Comparison of ENCODE assay signal across 12 mouse cellular contexts in genomic region chr16:92348941-92349340, GRCm38 (mm10). TPM values are rescaled to one million over a fixed set of nuclear protein-coding genes. Genes with fewer than 3 reads are reported as not detected.
DNase-seq lines count a peak whose midpoint lies in the region; ATAC-seq and TF ChIP-seq lines count a peak whose summit lies in the region.
"Had no signal": no experiment of that assay in that cellular context is flagged by ENCODE, and none has a peak within 500 bp of the region (broad histone marks: within the 10 kb centered on the region; RNA-seq: fewer than 3 reads in every experiment).

No protein-coding gene starts in this region.

- H3K79me2 ChIP-seq in C2C12 (ENCODE audit: control insufficient read depth, insufficient read depth) = no peaks in the 10 kb centered on the region

- H3K27me3 ChIP-seq in C2C12 (ENCODE audit: control insufficient read depth, insufficient read depth, insufficient read length) = no peaks in the 10 kb centered on the region
- no peaks in the 10 kb centered on the region for H3K27me3 ChIP-seq in hindbrain, postnatal 0 days (ENCODE audit: insufficient read depth, low read length)
- H3K27me3 ChIP-seq: neural tube, embryonic 13.5 days had no signal

- H3K27ac ChIP-seq in hindbrain, postnatal 0 days = no peak overlapping the region
- H3K27ac ChIP-seq: limb, embryonic 13.5 days; neural tube, embryonic 13.5 days had no signal

- H3K4me3 ChIP-seq in C2C12 (ENCODE audit: insufficient read depth, poor library complexity, severe bottlenecking) = no peak overlapping the region
- H3K4me3 ChIP-seq in hindbrain, postnatal 0 days (ENCODE audit: low read length) = no peak overlapping the region
- H3K4me3 ChIP-seq: limb, embryonic 13.5 days; neural tube, embryonic 13.5 days had no signal

- H3K4me1 ChIP-seq in hindbrain, postnatal 0 days (ENCODE audit: insufficient read depth, low read length) = no peaks in the 10 kb centered on the region; the same call in 1 of the 2 replicates

- H3K4me2 ChIP-seq in hindbrain, postnatal 0 days (ENCODE audit: low read depth, low read length) = 0 out of 2 replicates have a peak overlapping the region, but pooled peaks have one; percentile 8
- H3K4me2 ChIP-seq: limb, embryonic 13.5 days; neural tube, embryonic 13.5 days had no signal

- H3K9ac ChIP-seq in hindbrain, postnatal 0 days (replicated peaks; ENCODE audit: low read length) = no peak overlapping the region
- H3K9ac ChIP-seq: limb, embryonic 13.5 days; neural tube, embryonic 13.5 days had no signal

- H3K36me3 ChIP-seq in C2C12 (ENCODE audit: control insufficient read depth, insufficient read depth) = no peaks in the 10 kb centered on the region
- H3K36me3 ChIP-seq in hindbrain, postnatal 0 days (ENCODE audit: insufficient read depth, low read length) = no peaks in the 10 kb centered on the region
- H3K36me3 ChIP-seq: G1E; limb, embryonic 13.5 days; neural tube, embryonic 13.5 days had no signal

- no peak overlapping the region for H3ac ChIP-seq in C2C12 (ENCODE audit: control insufficient read depth, insufficient read length, low read depth)

- no peaks in the 10 kb centered on the region for H3K9me3 ChIP-seq in hindbrain, postnatal 0 days (ENCODE audit: low read length)
- H3K9me3 ChIP-seq: G1E; limb, embryonic 13.5 days; neural tube, embryonic 13.5 days had no signal

- ATAC-seq in hindbrain, postnatal 0 days = peak; percentile 94
- no peak for ATAC-seq in activated CD4-positive, CD25-positive, alpha-beta regulatory T cell, adult 4 months

- TF ChIP-seq CTCF in C2C12 (IDR thresholded peaks at IDR 0.05; ENCODE audit: control insufficient read depth, insufficient read depth, insufficient read length) = no peak
- no peak for TF ChIP-seq CTCF in hindbrain, postnatal 0 days (IDR thresholded peaks at IDR 0.05; ENCODE audit: low read depth)

- WGBS in hindbrain, postnatal 0 days = 50% methylated on average over 12 of the region's 12 CpGs

- H3K79me3 ChIP-seq in C2C12 (ENCODE audit: low read depth) = no peaks in the 10 kb centered on the region

- peak; percentile 60 for DNase-seq in heart, postnatal 4 days
- DNase-seq in heart, adult 9 months (ENCODE audit: low spot score in 2 of 2) = no peak
- peak; percentile 93 for DNase-seq in adrenal gland, postnatal 14 days
- peak; percentile 77 for DNase-seq in hindbrain, postnatal 0 days (ENCODE audit: low spot score)
- DNase-seq in yolk sac, embryonic 10.5 days (ENCODE audit: low spot score) = no peak
- DNase-seq in right cerebral cortex, adult 18-20 months = no peak

TF ChIP-seq in C2C12, 6 proteins besides CTCF, POLR2A, EP300 and RAD21:
- peak; percentile 62 for TF ChIP-seq MAX (IDR thresholded peaks at IDR 0.05)
- peak; percentile 37 for TF ChIP-seq USF1 (IDR thresholded peaks at IDR 0.05; ENCODE audit: low read depth)
- no peak for TF ChIP-seq MYOD1 (IDR thresholded peaks at IDR 0.05; ENCODE audit: control insufficient read depth, insufficient read length, low read depth)
- TF ChIP-seq MYOG (IDR thresholded peaks at IDR 0.05; ENCODE audit: control insufficient read depth, extremely low read depth, insufficient read length) = no peak
- TF ChIP-seq CEBPB (IDR thresholded peaks at IDR 0.05; ENCODE audit: low read depth) = no peak
- peak; percentile 63 for TF ChIP-seq FOSL1 (IDR thresholded peaks at IDR 0.05; ENCODE audit: insufficient read depth, low read length, poor library complexity, severe bottlenecking)
TF ChIP-seq in C2C12: peak in this region for 3.

RNA-seq across cellular contexts. Expression of gene Kcne1, which starts 10.3 kb away (rescaled TPM):
- 100 to 1,000 TPM; 317 to 359 TPM for total RNA-seq in heart, postnatal 4 days (2021)
- polyA plus RNA-seq in C2C12 (2012; fragmentation: generic; extraction: Trizol) = 0.04 TPM
- not detected in 2 replicates for total RNA-seq in adrenal gland, postnatal 14 days (2021)
- total RNA-seq in hindbrain, postnatal 0 days (2014; rRNA removed) = 0.05 TPM in 1 of 2 replicates, not detected in the other
- 0.16 and 0.42 TPM in 2 replicates for polyA plus RNA-seq in hindbrain, postnatal 0 days (2015; fragmentation: Nextera tagmentation; extraction: Ambion mirVana)
- polyA plus RNA-seq in activated CD4-positive, CD25-positive, alpha-beta regulatory T cell, adult 4 months (2017; shearing (Covaris generic)) = not detected
- polyA plus RNA-seq: G1E; neural tube, embryonic 13.5 days had no signal

RNA-seq across cellular contexts. Expression of gene Fam243, which starts 27.7 kb away (rescaled TPM):
- 1 to 10 TPM in 1 of 2 experiments, under 1 TPM in 1; 0.68 to 1.0 TPM for total RNA-seq in heart, postnatal 4 days (2021)
- not detected for polyA plus RNA-seq in C2C12 (2012; fragmentation: generic; extraction: Trizol)
- total RNA-seq in adrenal gland, postnatal 14 days (2021) = not detected in 2 replicates
- total RNA-seq in hindbrain, postnatal 0 days (2014; rRNA removed) = not detected in 2 replicates
- not detected in 2 replicates for polyA plus RNA-seq in hindbrain, postnatal 0 days (2015; fragmentation: Nextera tagmentation; extraction: Ambion mirVana)
- polyA plus RNA-seq in activated CD4-positive, CD25-positive, alpha-beta regulatory T cell, adult 4 months (2017; shearing (Covaris generic)) = not detected
- polyA plus RNA-seq: G1E; limb, embryonic 13.5 days; neural tube, embryonic 13.5 days had no signal

RNA-seq across cellular contexts. Expression of gene Smim11, which starts 47.9 kb away (rescaled TPM):
- 10 to 100 TPM; 43.6 to 44.9 TPM for total RNA-seq in heart, postnatal 4 days (2021)
- 82.4 TPM for polyA plus RNA-seq in C2C12 (2012; fragmentation: generic; extraction: Trizol)
- total RNA-seq in adrenal gland, postnatal 14 days (2021) = 63.6 and 68.8 TPM in 2 replicates
- 1.5 and 10.4 TPM in 2 replicates for total RNA-seq in hindbrain, postnatal 0 days (2014; rRNA removed)
- 56.0 and 73.6 TPM in 2 replicates for polyA plus RNA-seq in hindbrain, postnatal 0 days (2015; fragmentation: Nextera tagmentation; extraction: Ambion mirVana)
- 100 to 1,000 TPM; 121 to 124 TPM for polyA plus RNA-seq in activated CD4-positive, CD25-positive, alpha-beta regulatory T cell, adult 4 months (2017; shearing (Covaris generic))

RNA-seq across cellular contexts. Expression of gene Kcne2, which starts 56.8 kb away (rescaled TPM):
- total RNA-seq in heart, postnatal 4 days (2021) = under 1 TPM; 0.25 to 0.43 TPM
- not detected for polyA plus RNA-seq in C2C12 (2012; fragmentation: generic; extraction: Trizol)
- not detected in 2 replicates for total RNA-seq in adrenal gland, postnatal 14 days (2021)
- total RNA-seq in hindbrain, postnatal 0 days (2014; rRNA removed) = 4.7 and 8.2 TPM in 2 replicates
- polyA plus RNA-seq in hindbrain, postnatal 0 days (2015; fragmentation: Nextera tagmentation; extraction: Ambion mirVana) = 19.1 and 19.3 TPM in 2 replicates
- polyA plus RNA-seq in activated CD4-positive, CD25-positive, alpha-beta regulatory T cell, adult 4 months (2017; shearing (Covaris generic)) = not detected
- polyA plus RNA-seq: embryonic facial prominence, embryonic 11.5 days; G1E had no signal

Comparison
In these comparisons a context has a peak if more than half of its experiments do, and no peak if none do; other contexts are left out.
1. DNase-seq: peak in heart, postnatal 4 days (single experiment), adrenal gland, postnatal 14 days (single experiment) and hindbrain, postnatal 0 days (single experiment); none in heart, adult 9 months (0 of 2), yolk sac, embryonic 10.5 days (single experiment) and right cerebral cortex, adult 18-20 months (single experiment).
2. RNA of gene Kcne1, which starts 10.3 kb away (total RNA-seq): 317 to 359 TPM in heart, postnatal 4 days; 0.05 TPM in hindbrain, postnatal 0 days and not detected in adrenal gland, postnatal 14 days; every median in the first group is over 100 times any median in the second.